In the genomic region with DNA sequence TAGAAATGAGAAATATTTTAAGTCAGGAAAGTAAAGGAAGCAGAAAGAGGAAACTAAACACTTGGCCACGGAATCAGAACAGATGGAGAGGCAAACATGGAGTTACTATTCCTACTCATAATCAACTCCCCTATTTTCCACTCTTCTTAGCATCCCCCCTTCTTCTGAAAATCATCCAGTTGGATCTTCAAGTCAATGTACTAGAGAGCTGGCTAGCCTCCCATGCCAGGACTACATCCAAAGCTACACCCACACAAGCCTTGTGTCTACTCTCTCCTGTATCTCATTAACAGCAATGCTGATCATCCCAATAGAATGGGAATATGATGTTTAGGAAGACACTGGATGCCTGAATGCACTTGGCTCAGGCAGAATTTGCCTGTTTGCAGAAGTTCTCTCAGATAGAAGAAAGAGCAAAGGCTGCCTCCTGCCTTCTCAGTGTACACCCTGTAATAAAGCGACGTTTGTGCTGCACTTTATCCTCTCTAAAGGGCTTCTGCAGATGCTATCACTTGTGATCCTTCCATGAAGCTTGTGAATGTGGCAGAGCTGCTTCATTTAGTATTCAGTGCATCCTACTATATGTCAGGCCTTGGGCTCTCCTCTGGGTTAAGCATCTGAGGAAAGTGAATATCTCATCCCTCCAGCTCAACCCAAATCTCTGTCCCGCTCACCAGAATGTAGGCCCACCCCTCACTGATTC, we compare ENCODE assay signal across 14 mouse cellular contexts.
A peak's percentile ranks its signal among the peaks of the same experiment; 100 is the strongest.
DNase-seq lines count a peak whose midpoint lies in the region; ATAC-seq and TF ChIP-seq lines count a peak whose summit lies in the region.
"Had no signal": no experiment of that assay in that cellular context is flagged by ENCODE, and none has a peak within 500 bp of the region (broad histone marks: within the 10 kb centered on the region; RNA-seq: fewer than 3 reads in every experiment).

No protein-coding gene starts in this region.

- H3K4me3 ChIP-seq in gastrocnemius, adult 2 months, result no peak overlapping the region
- H3K4me3 ChIP-seq in midbrain, embryonic 16.5 days (ENCODE audit: low read depth, low read length), result no peak overlapping the region
- H3K4me3 ChIP-seq: liver, embryonic 13.5 days; megakaryocyte, embryonic 14.5 days had no signal

- intact Hi-C loops in gastrocnemius, adult 2 months (cut with DNase I), result no loop called here
- intact Hi-C loops in gastrocnemius, postnatal 14 days (cut with DNase I; ENCODE audit: low total_unique reads), result no loop called here

- no peak overlapping the region for H3K4me2 ChIP-seq in midbrain, embryonic 16.5 days (ENCODE audit: low read length)
- H3K4me2 ChIP-seq: hindbrain, embryonic 14.5 days; liver, embryonic 13.5 days had no signal

- no peak for ATAC-seq in midbrain, embryonic 16.5 days

- 78% methylated on average over 4 of the region's 4 CpGs for WGBS in midbrain, embryonic 16.5 days

- H3K9ac ChIP-seq in midbrain, embryonic 16.5 days (ENCODE audit: low read depth, low read length), result no peak overlapping the region
- H3K9ac ChIP-seq: hindbrain, embryonic 14.5 days; liver, embryonic 13.5 days had no signal

- no peak overlapping the region for H3K27ac ChIP-seq in gastrocnemius, adult 2 months
- no peak overlapping the region for H3K27ac ChIP-seq in midbrain, embryonic 16.5 days (ENCODE audit: low read length)
- H3K27ac ChIP-seq: hindbrain, embryonic 14.5 days; liver, embryonic 13.5 days; stomach, postnatal 0 days had no signal

- H3K36me3 ChIP-seq in midbrain, embryonic 16.5 days (ENCODE audit: control insufficient read depth, insufficient read depth, low read length), result no peaks in the 10 kb centered on the region
- H3K36me3 ChIP-seq: liver, embryonic 13.5 days had no signal

- no peak for TF ChIP-seq CTCF in gastrocnemius, adult 2 months (IDR thresholded peaks at IDR 0.05)

- H3K9me3 ChIP-seq in midbrain, embryonic 16.5 days (replicated peaks; ENCODE audit: control insufficient read depth, low read length, poor library complexity, severe bottlenecking), result no peaks in the 10 kb centered on the region
- H3K9me3 ChIP-seq: liver, embryonic 13.5 days; megakaryocyte, embryonic 14.5 days had no signal

- H3K27me3 ChIP-seq in midbrain, embryonic 16.5 days (ENCODE audit: control insufficient read depth, insufficient read depth, low read depth, low read length), result no peaks in the 10 kb centered on the region
- H3K27me3 ChIP-seq: CH12.LX; liver, embryonic 13.5 days had no signal

- peak; percentile 19 for DNase-seq in gastrocnemius, adult 2 months
- no peak for DNase-seq in gastrocnemius, postnatal 25 days
- peak; percentile 9 for DNase-seq in gastrocnemius, postnatal 14 days
- DNase-seq in left cerebral cortex, adult 9 months (ENCODE audit: low spot score in 2 of 2), result peak; percentile 30 to 54
- DNase-seq in telencephalon, adult 2 months (ENCODE audit: low read depth, low spot score), result peak; percentile 82
- DNase-seq in retina, embryonic 14.5 days (ENCODE audit: low spot score), result no peak
- DNase-seq: kidney, postnatal 25 days; liver, embryonic 13.5 days; retina, postnatal 1 day had no signal

- no peaks in the 10 kb centered on the region for H3K4me1 ChIP-seq in midbrain, embryonic 16.5 days (ENCODE audit: control insufficient read depth, insufficient read depth, low read length)
- H3K4me1 ChIP-seq: liver, embryonic 13.5 days; megakaryocyte, embryonic 14.5 days had no signal

Comparison
In these comparisons a context has a peak if more than half of its experiments do, and no peak if none do; other contexts are left out.
1. DNase-seq: peak in gastrocnemius, adult 2 months (single experiment), gastrocnemius, postnatal 14 days (single experiment), left cerebral cortex, adult 9 months (2 of 2) and telencephalon, adult 2 months (single experiment); none in gastrocnemius, postnatal 25 days (single experiment) and retina, embryonic 14.5 days (single experiment).